Mouse (Mus musculus) frontal cortex, postnatal 14 days (tissue): ENCODE results near the gene Ipmk.
"Not testable (repeated sequence)": the region's sequence is repeated elsewhere in the genome, so short reads cannot be mapped to it uniquely, and the experiment has no call there.

Experiments used
- DNase-seq, 2 experiments: peaks; one replicate each; pipeline ENCODE4 v3.0.0; 2022; ENCODE audit warnings: low spot score in 2 of 2

Gene Ipmk

GRCm38 (mm10) chr10:71371881-71372280, 24.3 kb downstream of the Ipmk start:
- no peak for DNase-seq

- DNase-seq, result no peak
Observed at GRCm38 (mm10) chr10:71373706-71374105, 26.1 kb downstream of the Ipmk start.

GRCm38 (mm10) chr10:71376014-71376413, 28.5 kb downstream of the Ipmk start:
- DNase-seq, result no peak

- DNase-seq, result peak in 1 of 2 experiments; percentile 19
Observed at GRCm38 (mm10) chr10:71380406-71380805, 32.8 kb downstream of the Ipmk start.

- DNase-seq, result no peak
Observed at GRCm38 (mm10) chr10:71381471-71382033, 34.0 kb downstream of the Ipmk start.

GRCm38 (mm10) chr10:71382109-71382508, 34.5 kb downstream of the Ipmk start:
- no peak for DNase-seq

GRCm38 (mm10) chr10:71382858-71383551, 35.4 kb downstream of the Ipmk start:
- no peak for DNase-seq

GRCm38 (mm10) chr10:71383552-71383924, 36.0 kb downstream of the Ipmk start:
- DNase-seq, result not testable (repeated sequence)

- no peak for DNase-seq
Observed at GRCm38 (mm10) chr10:71384159-71385044, 36.8 kb downstream of the Ipmk start.

- DNase-seq, result no peak
Observed at GRCm38 (mm10) chr10:71389311-71389710, 41.7 kb downstream of the Ipmk start.

- DNase-seq, result no peak
Observed at GRCm38 (mm10) chr10:71398383-71399145, 51.0 kb downstream of the Ipmk start.

- no peak for DNase-seq
Observed at GRCm38 (mm10) chr10:71399399-71399798, 51.8 kb downstream of the Ipmk start.

GRCm38 (mm10) chr10:71399987-71400386, 52.4 kb downstream of the Ipmk start:
- no peak for DNase-seq

GRCm38 (mm10) chr10:71400818-71401646, 53.5 kb downstream of the Ipmk start:
- no peak for DNase-seq

GRCm38 (mm10) chr10:71403638-71404037, 56.1 kb downstream of the Ipmk start:
- DNase-seq, result no peak

- no peak for DNase-seq
Observed at GRCm38 (mm10) chr10:71405523-71406217, 58.1 kb downstream of the Ipmk start.

- no peak for DNase-seq
Observed at GRCm38 (mm10) chr10:71409948-71410347, 62.4 kb downstream of the Ipmk start.

GRCm38 (mm10) chr10:71413401-71413800, 65.8 kb downstream of the Ipmk start:
- DNase-seq, result no peak

- DNase-seq, result no peak
Observed at GRCm38 (mm10) chr10:71421531-71421930, 74.0 kb downstream of the Ipmk start.
